Mouse (Mus musculus) natural killer cell, adult 2 months (primary cell): Measurements from ENCODE around the gene Ppp2r5d.

Experiments
- DNase-seq, 2 experiments: peaks; one replicate each; pipeline ENCODE4 v3.0.0; 2022; ENCODE audit warnings: low spot score in 2 of 2

The Ppp2r5d gene

DNA sequence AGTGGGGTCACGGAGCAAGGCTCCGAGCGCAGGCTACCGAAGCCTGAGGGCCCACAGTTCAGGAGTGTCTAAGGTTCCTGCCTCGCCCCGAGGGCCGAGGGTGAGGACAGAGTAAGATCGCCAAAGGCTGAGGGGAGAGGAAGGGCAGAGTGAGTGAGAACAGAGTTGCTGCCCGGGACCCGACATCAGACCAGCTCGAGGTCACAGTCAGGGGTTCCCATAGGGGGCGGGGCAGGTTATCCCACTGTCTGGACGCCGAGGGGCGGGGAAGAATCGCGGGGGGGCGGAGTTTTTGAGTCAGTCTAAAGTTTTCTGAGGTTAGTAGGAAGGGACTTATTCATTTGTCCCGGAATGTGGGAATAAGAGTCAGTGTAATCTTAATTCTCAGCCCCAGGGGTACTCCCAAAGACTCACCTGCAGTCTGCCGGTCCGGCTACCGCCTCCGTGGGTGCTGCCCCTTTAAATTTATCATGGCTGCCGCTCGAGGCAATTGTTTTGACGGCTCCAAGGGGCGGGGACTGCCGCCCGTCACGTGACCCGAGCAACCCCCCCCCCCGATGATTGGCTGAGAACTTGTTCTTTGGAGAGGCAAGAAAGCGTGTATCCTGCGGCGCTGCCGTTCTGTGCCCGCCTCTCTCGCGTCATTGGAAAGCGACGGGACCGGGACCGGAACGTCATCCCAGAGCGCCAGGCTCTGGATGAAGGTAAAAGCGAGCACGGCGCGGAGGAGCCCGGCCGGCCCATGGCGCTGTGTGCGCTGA lies 59.2 kb downstream of the Ppp2r5d start, which contains the start of the genes Klc4 and Mrpl2:
Gene Klc4, minus strand, starts transcription at position 462 of the 761 bp plus-strand sequence.
Gene Mrpl2, plus strand, starts transcription at position 669 of the 761 bp plus-strand sequence.
- DNase-seq = peak; percentile 98

DNA sequence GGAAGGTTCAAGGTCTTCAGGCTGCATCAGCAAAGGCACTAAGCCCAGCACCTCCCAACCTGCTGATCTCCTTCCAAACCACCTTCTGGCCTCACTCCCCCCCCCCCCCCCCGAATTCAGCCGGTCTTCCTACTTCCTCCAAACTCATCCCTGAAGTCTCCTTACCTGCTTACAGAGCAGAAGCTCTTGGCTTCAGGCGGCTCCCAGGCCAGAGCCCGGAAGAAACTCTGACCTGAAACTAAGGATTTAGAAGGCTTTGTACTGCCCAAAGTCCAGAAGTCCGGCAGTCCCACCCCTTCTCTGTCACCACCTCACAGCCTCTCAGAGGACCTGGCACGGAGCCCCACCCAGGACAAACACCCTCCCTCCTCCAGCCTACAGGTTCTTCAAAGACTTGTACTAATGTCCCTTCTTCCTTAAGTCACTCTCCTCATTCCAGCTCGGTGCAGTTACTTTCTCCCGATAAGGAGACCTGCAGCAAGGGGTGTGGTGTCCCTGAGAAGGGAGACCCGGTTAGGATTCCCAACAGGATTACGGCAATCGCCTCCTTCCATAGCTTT lies 59.9 kb downstream of the Ppp2r5d start:
- peak in 1 of 2 experiments; percentile 22 for DNase-seq

DNA sequence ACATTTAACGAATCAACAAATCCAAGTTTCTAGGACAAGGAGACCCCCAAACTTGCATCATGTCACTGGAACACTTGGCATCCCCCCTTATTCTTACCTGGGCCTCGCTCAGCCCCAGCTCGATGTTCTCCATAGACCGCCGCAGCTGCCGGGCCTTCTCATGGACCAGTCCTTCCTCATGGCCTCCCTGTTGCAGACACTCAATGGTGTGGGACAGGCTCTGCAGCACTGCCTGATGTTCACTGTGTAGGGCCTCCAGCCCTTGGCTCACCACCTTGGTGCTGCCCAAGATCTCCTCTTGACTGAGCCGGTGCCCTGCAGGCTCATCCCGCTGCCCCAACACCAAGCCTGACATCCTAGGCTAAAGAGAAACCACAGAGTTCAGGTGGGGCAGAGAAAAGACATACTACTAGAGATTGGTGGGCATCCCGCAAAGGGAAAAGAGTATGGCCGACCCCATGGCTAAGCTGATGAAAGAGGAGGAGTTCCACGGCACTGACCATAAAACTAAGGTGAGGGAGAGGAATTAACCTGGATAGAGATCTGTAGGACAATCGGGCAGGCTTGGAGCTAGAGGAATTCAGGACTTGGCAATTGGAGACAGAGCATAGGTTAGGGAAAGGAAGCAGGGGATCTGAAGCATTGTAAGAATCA lies 60.6 kb downstream of the Ppp2r5d start:
- DNase-seq = no peak

DNA sequence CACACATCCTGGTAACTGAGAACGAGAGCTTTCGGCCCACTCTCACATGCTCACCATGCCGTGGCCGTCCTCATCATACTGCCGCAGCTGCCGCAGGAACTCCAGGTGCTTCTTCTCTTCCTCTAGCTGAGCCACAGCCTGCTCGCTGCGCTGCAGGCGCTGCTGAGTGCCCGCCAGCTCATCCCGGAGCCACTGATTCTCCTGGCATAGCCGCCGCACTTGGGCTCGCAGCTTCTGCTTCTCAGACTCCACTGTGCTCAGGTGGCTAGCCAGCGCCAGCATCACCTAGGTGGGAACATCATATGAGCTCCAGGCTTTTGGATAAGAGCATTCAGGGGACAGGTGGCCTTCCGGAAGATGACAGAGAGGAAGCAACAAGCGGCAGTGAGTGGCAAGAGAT lies 62.9 kb downstream of the Ppp2r5d start:
- no peak for DNase-seq

DNA sequence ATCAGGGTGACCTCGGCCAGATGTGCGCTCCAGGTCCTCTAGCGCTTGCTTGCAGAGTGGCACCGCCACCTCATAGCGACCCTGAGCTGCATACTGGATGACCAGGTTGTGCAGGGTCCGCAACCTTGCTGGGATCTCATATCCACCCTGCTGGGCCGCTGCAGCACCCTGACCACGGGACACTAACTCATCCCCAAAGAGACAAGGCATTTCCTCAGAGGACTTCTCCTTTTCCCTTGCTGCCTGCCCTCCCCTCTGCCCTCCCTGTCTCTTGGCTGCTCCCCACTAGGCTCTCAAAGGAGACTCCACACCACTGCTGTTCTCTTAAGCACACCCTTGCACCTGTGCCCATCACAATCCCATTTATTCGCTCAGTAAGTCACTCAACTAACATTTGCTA lies 65.0 kb downstream of the Ppp2r5d start:
- DNase-seq = no peak

DNA sequence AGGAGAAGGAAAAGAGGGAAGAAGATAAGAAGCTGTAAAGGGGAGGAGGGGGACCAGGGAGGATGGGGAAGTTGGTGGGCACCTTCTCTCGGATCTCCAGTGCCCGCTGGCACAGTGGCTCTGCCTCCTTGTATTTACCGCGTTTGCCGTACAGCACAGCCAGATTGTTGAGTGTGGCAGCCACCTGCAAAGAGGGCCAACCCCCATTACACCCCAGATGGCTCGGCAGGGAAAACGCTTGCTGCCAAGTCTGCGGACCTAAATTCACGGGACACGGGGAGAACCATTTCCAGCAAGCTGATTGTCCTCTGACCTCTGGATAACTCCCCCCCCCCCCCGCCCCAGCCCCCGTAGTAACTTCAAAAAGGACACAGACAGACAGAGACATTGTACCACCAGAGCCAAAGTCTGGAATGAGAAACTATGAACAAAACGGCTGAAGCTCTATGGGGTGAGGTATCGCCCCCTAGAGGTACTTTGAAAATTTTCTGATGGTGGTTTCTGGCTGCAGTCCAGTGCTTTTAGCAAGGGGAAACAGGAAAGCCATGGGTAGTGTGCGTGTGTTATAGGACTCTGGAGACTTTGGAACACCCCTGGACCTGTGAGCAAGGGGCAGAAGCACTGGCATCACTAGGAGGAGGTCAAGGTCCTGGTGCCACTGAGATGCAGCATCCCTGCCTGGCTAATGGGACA lies 67.9 kb downstream of the Ppp2r5d start:
- DNase-seq = peak; percentile 45
